Mouse (Mus musculus) erythroblast, embryonic 14.5 days (primary cell): ENCODE data around the gene Zfp385b. TPM values are rescaled to one million over a fixed set of nuclear protein-coding genes. Genes with fewer than 3 reads are reported as not detected.

Experiments used
- H3K27me3 ChIP-seq: 2 replicates; pipeline ENCODE4 v1.6.1; 2012; ENCODE audit warnings: inconsistent platforms; ENCODE audit not compliant: control insufficient read depth
- H3K36me3 ChIP-seq: 2 replicates; pipeline ENCODE4 v1.6.1; 2012; ENCODE audit warnings: mild to moderate bottlenecking, inconsistent platforms; ENCODE audit not compliant: control insufficient read depth
- H3K4me1 ChIP-seq: 2 replicates; pipeline ENCODE4 v1.6.1; 2012; ENCODE audit warnings: inconsistent platforms; ENCODE audit not compliant: control insufficient read depth
- H3K4me3 ChIP-seq: replicated peaks from 2 replicates; pipeline ENCODE3; 2012; ENCODE audit warnings: moderate library complexity, mild to moderate bottlenecking, inconsistent platforms
- H3K9me3 ChIP-seq: 2 replicates; pipeline ENCODE4 v1.6.1; 2012; ENCODE audit warnings: low read length, inconsistent platforms, mixed read lengths; ENCODE audit not compliant: control insufficient read depth
- GATA1 ChIP-seq: IDR thresholded peaks from 2 replicates; pipeline ENCODE4 v1.6.1; 2012; ENCODE audit warnings: low read length, inconsistent platforms, mixed read lengths
- TAL1 ChIP-seq: IDR thresholded peaks from 3 replicates; pipeline ENCODE4 v1.6.1; 2012; ENCODE audit warnings: low read length, inconsistent platforms, mixed read lengths
- polyA plus RNA-seq: library from polyadenylated mRNA; stranded (reverse); fragments of >175 nt; gene quantifications from 2 replicates; pipeline ENCODE4 v1.2.3, GENCODE M21; 2012

Gene Zfp385b
- polyA plus RNA-seq, 1 experiment: not detected

GRCm38 (mm10) chr2:77503217-77503616, 316.2 kb downstream of the Zfp385b start:
- H3K4me3 ChIP-seq: no peak overlapping the region
- H3K9me3 ChIP-seq: no peaks in the 10 kb centered on the region
- no peak for TF ChIP-seq GATA1
- TF ChIP-seq TAL1: no peak
- H3K36me3 ChIP-seq: no peaks in the 10 kb centered on the region; the same call in 1 of the 2 replicates
- no peaks in the 10 kb centered on the region for H3K27me3 ChIP-seq
- peaks cover 32% of the 10 kb centered on the region for H3K4me1 ChIP-seq

GRCm38 (mm10) chr2:77502458-77502857, 317.0 kb downstream of the Zfp385b start:
- Histone ChIP-seq H3K9me3 (no peaks in the 10 kb centered on the region), H3K4me1 (peaks cover 36% of the 10 kb centered on the region), H3K27me3 (no peaks in the 10 kb centered on the region), H3K4me3 (no peak overlapping the region), H3K36me3 (no peaks in the 10 kb centered on the region; the same call in 1 of the 2 replicates)
- TF ChIP-seq TAL1: no peak

DNA sequence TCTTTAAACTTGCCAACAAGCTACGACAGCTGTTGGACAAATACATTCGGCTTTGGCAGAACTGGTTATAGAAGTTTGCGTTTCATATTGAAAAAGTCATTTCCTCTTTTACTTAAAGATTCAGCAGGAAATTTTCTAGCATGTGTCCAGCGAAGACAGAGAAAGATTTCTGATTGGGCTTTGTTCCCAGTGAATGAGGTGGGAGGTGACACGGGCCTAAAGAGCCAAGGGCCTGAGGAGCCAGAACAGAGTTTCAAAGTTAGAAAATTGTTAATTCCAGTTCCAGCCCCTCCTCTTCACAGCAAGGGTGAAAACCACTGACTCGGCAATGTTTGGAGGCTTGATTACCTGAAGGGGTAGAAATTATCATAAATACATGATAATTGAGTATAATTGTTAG, 319.0 kb downstream of the Zfp385b start:
- H3K4me1 ChIP-seq: peaks cover 33% of the 10 kb centered on the region
- H3K4me3 ChIP-seq: no peak overlapping the region
- TF ChIP-seq GATA1: no peak
- no peaks in the 10 kb centered on the region for H3K27me3 ChIP-seq
- H3K36me3 ChIP-seq: peaks cover 4% of the 10 kb centered on the region; the same call in 1 of the 2 replicates
- peaks cover 7% of the 10 kb centered on the region for H3K9me3 ChIP-seq

DNA sequence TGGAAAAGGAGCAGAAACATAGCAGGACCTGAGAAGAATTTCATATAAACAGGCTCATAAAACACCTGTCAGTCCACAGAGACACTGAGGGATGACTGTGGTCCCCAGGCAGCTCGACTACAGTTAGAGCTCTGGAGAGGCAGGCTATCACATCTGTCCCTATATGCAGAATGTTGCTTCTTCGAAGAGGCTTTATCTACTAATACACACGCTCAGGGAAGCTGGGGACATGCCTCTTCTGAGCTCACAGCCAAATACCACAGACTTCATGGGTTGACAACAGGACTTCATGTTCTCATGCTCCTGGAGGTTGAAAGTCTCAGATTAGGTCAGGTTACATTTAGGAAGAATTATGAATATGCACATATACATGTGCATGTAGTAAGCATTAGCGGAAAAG, 321.1 kb downstream of the Zfp385b start:
- H3K4me3 ChIP-seq: no peak overlapping the region
- no peak for TF ChIP-seq GATA1
- no peak; the same call in 2 of the 3 replicates for TF ChIP-seq TAL1
- H3K9me3 ChIP-seq: peaks cover 7% of the 10 kb centered on the region
- H3K27me3 ChIP-seq: no peaks in the 10 kb centered on the region
- H3K4me1 ChIP-seq: peaks cover 31% of the 10 kb centered on the region
- peaks cover 4% of the 10 kb centered on the region; the same call in 1 of the 2 replicates for H3K36me3 ChIP-seq

GRCm38 (mm10) chr2:77497942-77498341, 321.5 kb downstream of the Zfp385b start:
- peaks cover 4% of the 10 kb centered on the region; the same call in 1 of the 2 replicates for H3K36me3 ChIP-seq
- TF ChIP-seq GATA1: no peak
- TF ChIP-seq TAL1: no peak
- H3K4me3 ChIP-seq: no peak overlapping the region
- no peaks in the 10 kb centered on the region for H3K27me3 ChIP-seq
- peaks cover 7% of the 10 kb centered on the region for H3K9me3 ChIP-seq
- peaks cover 27% of the 10 kb centered on the region for H3K4me1 ChIP-seq

DNA sequence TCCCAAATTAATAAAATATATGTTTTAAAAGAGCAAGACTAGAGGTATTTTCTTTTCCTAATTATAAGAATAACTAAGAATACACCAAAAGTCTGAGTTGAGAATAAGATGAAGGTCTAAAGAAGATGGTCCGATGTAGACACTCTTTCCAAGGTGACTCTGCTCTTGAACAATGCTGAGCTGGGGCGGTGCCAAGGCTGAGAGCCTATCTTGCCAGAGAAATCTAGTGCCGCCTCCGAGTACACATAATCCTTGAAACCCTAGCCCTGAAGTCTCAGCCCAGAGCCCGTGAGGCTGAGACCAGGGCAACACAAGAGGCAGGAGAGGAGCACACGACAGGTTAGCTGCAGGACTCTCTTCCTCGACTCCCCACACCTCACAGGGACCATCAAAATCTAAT, 323.4 kb downstream of the Zfp385b start:
- H3K36me3 ChIP-seq: peaks cover 4% of the 10 kb centered on the region; the same call in 1 of the 2 replicates
- H3K4me3 ChIP-seq: no peak overlapping the region
- no peak for TF ChIP-seq TAL1
- TF ChIP-seq GATA1: no peak
- peaks cover 15% of the 10 kb centered on the region for H3K4me1 ChIP-seq
- no peaks in the 10 kb centered on the region for H3K27me3 ChIP-seq
- peaks cover 7% of the 10 kb centered on the region for H3K9me3 ChIP-seq

DNA sequence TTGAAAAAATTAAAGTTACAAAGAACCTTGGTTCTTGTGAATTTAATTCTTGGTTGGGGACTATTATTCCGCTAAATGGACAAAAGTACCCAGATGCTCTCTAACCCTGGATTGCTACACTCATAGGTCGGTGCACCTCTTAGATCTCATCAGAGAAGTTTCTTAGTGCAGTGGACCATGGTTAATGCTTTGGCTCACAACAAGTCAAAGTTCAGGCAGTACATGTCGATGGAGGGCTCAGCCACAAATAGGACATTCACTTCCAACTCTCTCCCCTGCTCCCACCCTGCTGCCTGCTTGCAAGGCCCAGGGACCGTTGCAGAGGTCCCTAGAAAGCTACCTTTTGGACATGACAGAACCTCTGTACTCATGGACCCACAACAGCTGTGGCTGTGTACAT, 324.1 kb downstream of the Zfp385b start:
- H3K4me1 ChIP-seq: peaks cover 15% of the 10 kb centered on the region
- no peaks in the 10 kb centered on the region for H3K27me3 ChIP-seq
- no peak for TF ChIP-seq TAL1
- TF ChIP-seq GATA1: no peak
- H3K4me3 ChIP-seq: no peak overlapping the region
- H3K9me3 ChIP-seq: peaks cover 7% of the 10 kb centered on the region
- H3K36me3 ChIP-seq: peaks cover 4% of the 10 kb centered on the region; the same call in 1 of the 2 replicates

- no peaks in the 10 kb centered on the region for H3K27me3 ChIP-seq
- peaks cover 7% of the 10 kb centered on the region for H3K9me3 ChIP-seq
- H3K4me3 ChIP-seq: no peak overlapping the region
- H3K4me1 ChIP-seq: peaks cover 8% of the 10 kb centered on the region
- TF ChIP-seq GATA1: no peak
- no peak for TF ChIP-seq TAL1
- H3K36me3 ChIP-seq: peaks cover 4% of the 10 kb centered on the region; the same call in 1 of the 2 replicates
Observed at GRCm38 (mm10) chr2:77493695-77494094, 325.7 kb downstream of the Zfp385b start.

GRCm38 (mm10) chr2:77487151-77487550, 332.3 kb downstream of the Zfp385b start:
- no peaks in the 10 kb centered on the region for H3K9me3 ChIP-seq
- no peak for TF ChIP-seq GATA1
- no peak for TF ChIP-seq TAL1
- H3K4me3 ChIP-seq: no peak overlapping the region
- no peaks in the 10 kb centered on the region for H3K36me3 ChIP-seq
- no peaks in the 10 kb centered on the region for H3K4me1 ChIP-seq
- no peaks in the 10 kb centered on the region for H3K27me3 ChIP-seq

DNA sequence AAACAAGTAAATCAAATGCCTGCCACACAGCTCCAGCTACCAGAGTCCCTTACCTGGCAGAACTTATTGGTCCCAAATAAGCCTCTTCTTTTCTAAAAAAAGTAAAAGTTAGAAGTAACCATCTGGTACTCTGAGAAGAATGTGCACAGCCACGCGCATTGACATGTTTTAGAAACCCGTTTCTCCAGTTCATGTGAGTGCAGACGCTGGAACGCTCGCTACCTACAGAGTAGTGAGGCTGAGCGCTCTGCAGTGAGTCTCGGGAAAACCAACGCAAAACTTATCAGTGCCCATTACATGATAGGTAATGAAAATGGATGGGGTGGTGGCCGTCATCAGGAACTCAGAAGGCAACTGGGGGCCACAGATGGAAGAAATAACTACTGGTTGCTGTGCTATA, 338.2 kb downstream of the Zfp385b start:
- Histone ChIP-seq H3K27me3 (no peaks in the 10 kb centered on the region), H3K4me1 (no peaks in the 10 kb centered on the region), H3K9me3 (peaks cover 4% of the 10 kb centered on the region; the same call in 1 of the 2 replicates), H3K4me3 (no peak overlapping the region), H3K36me3 (no peaks in the 10 kb centered on the region; the same call in 1 of the 2 replicates)
- TF ChIP-seq TAL1 (no peak), GATA1 (no peak)
